Mouse (Mus musculus): Measurements from ENCODE around the gene Csad. TPM values are rescaled to one million over a fixed set of nuclear protein-coding genes. Genes with fewer than 3 reads are reported as not detected.

Csad gene
- total RNA-seq, 1 experiment, result 47.3 TPM

GRCm38 (mm10) chr15:102179924-102180323 is 24.6 kb downstream of the Csad start:
- H3K36me3 ChIP-seq (ENCODE audit: control insufficient read depth, insufficient read depth, low read length, poor library complexity, severe bottlenecking), result peaks cover 16% of the 10 kb centered on the region

GRCm38 (mm10) chr15:102179106-102179505 is 25.4 kb downstream of the Csad start:
- no peak for DNase-seq (ENCODE audit: low read depth, low spot score)
- Histone ChIP-seq H3K9me3 (ENCODE audit: control insufficient read depth, insufficient read depth, low read depth, low read length) (no peaks in the 10 kb centered on the region), H3K4me3 (ENCODE audit: insufficient read depth in 1 of 2, low read depth in 1 of 2, low read length in 2 of 2, poor library complexity in 1 of 2, severe bottlenecking in 1 of 2) (peak overlapping the region; percentile 60 to 62), H3K36me3 (ENCODE audit: control insufficient read depth, insufficient read depth, low read length, poor library complexity, severe bottlenecking) (peaks cover 14% of the 10 kb centered on the region), H3K27ac (ENCODE audit: insufficient read depth, low read depth, low read length, poor library complexity, severe bottlenecking) (peak overlapping the region; percentile 34; the same call in 1 of the 2 replicates), H3K9ac (ENCODE audit: insufficient read depth, low read depth, low read length, poor library complexity, severe bottlenecking) (peak overlapping the region; percentile 71; the same call in 1 of the 2 replicates), H3K4me1 (ENCODE audit: control insufficient read depth in 2 of 2, insufficient read depth in 2 of 2, low read length in 2 of 2, poor library complexity in 1 of 2) (peaks cover 8 to 18% of the 10 kb centered on the region in 2 experiments; a peak in 1 of 4 replicates)
- in situ Hi-C loops (cut with MboI; ENCODE audit: low sequenced_read_pairs in 2 of 2, unreplicated experiment in 2 of 2), result no loop called here
- TF ChIP-seq MAFK (IDR thresholded peaks at IDR 0.05; ENCODE audit: insufficient read depth, low read depth, low read length), result no peak
- no peak for TF ChIP-seq HCFC1 (IDR thresholded peaks at IDR 0.05; ENCODE audit: borderline replicate concordance, insufficient read depth, low read length)
- no peak for TF ChIP-seq ZC3H11A (IDR thresholded peaks at IDR 0.05; ENCODE audit: borderline replicate concordance, low read depth, low read length)
- no peak for TF ChIP-seq ZNF384 (IDR thresholded peaks at IDR 0.05; ENCODE audit: low read depth, low read length)
- no peak for TF ChIP-seq CHD2 (IDR thresholded peaks at IDR 0.05; ENCODE audit: low read depth, low read length)

More at GRCm38 (mm10) chr15:102179924-102180323, 24.6 kb downstream of the Csad start:
- peak; percentile 69 for TF ChIP-seq MAFK (IDR thresholded peaks at IDR 0.05; ENCODE audit: insufficient read depth, low read depth, low read length)
- TF ChIP-seq ZNF384 (IDR thresholded peaks at IDR 0.05; ENCODE audit: low read depth, low read length), result no peak
- H3K4me1 ChIP-seq (ENCODE audit: control insufficient read depth in 2 of 2, insufficient read depth in 2 of 2, low read length in 2 of 2, poor library complexity in 1 of 2), result peaks cover 8 to 18% of the 10 kb centered on the region in 2 experiments; a peak in 1 of 4 replicates
- H3K9ac ChIP-seq (ENCODE audit: insufficient read depth, low read depth, low read length, poor library complexity, severe bottlenecking), result peak overlapping the region; percentile 71; the same call in 1 of the 2 replicates
- in situ Hi-C loops (cut with MboI; ENCODE audit: low sequenced_read_pairs in 2 of 2, unreplicated experiment in 2 of 2), result no loop called here
- H3K4me3 ChIP-seq (ENCODE audit: insufficient read depth in 1 of 2, low read depth in 1 of 2, low read length in 2 of 2, poor library complexity in 1 of 2, severe bottlenecking in 1 of 2), result peak overlapping the region; percentile 60 to 62
- H3K9me3 ChIP-seq (ENCODE audit: control insufficient read depth, insufficient read depth, low read depth, low read length), result no peaks in the 10 kb centered on the region
- H3K27ac ChIP-seq (ENCODE audit: insufficient read depth, low read depth, low read length, poor library complexity, severe bottlenecking), result peak overlapping the region; percentile 34; the same call in 1 of the 2 replicates
- DNase-seq (ENCODE audit: low read depth, low spot score), result no peak

- H3K9ac ChIP-seq (ENCODE audit: insufficient read depth, low read depth, low read length, poor library complexity, severe bottlenecking), result peak overlapping the region; percentile 71; the same call in 1 of the 2 replicates
- H3K9me3 ChIP-seq (ENCODE audit: control insufficient read depth, insufficient read depth, low read depth, low read length), result no peaks in the 10 kb centered on the region
- peak overlapping the region; percentile 60 to 62 for H3K4me3 ChIP-seq (ENCODE audit: insufficient read depth in 1 of 2, low read depth in 1 of 2, low read length in 2 of 2, poor library complexity in 1 of 2, severe bottlenecking in 1 of 2)
- peaks cover 8 to 18% of the 10 kb centered on the region in 2 experiments; a peak in 2 of 4 replicates for H3K4me1 ChIP-seq (ENCODE audit: control insufficient read depth in 2 of 2, insufficient read depth in 2 of 2, low read length in 2 of 2, poor library complexity in 1 of 2)
- TF ChIP-seq ZC3H11A (IDR thresholded peaks at IDR 0.05; ENCODE audit: borderline replicate concordance, low read depth, low read length) (peak; percentile 35; the same call in 1 of the 2 replicates), MAFK (IDR thresholded peaks at IDR 0.05; ENCODE audit: insufficient read depth, low read depth, low read length) (no peak)
- DNase-seq (ENCODE audit: low read depth, low spot score), result peak; percentile 76
- H3K36me3 ChIP-seq (ENCODE audit: control insufficient read depth, insufficient read depth, low read length, poor library complexity, severe bottlenecking), result peaks cover 9% of the 10 kb centered on the region; the same call in 1 of the 2 replicates
- H3K27ac ChIP-seq (ENCODE audit: insufficient read depth, low read depth, low read length, poor library complexity, severe bottlenecking), result peak overlapping the region; percentile 34; the same call in 1 of the 2 replicates
- in situ Hi-C loops (cut with MboI; ENCODE audit: low sequenced_read_pairs in 2 of 2, unreplicated experiment in 2 of 2), result no loop called here
Observed at GRCm38 (mm10) chr15:102178279-102178678, 26.2 kb downstream of the Csad start.

- no peak overlapping the region for H3K27ac ChIP-seq (ENCODE audit: insufficient read depth, low read depth, low read length, poor library complexity, severe bottlenecking)
- peak overlapping the region; percentile 27; the same call in 1 of the 2 replicates for H3K9ac ChIP-seq (ENCODE audit: insufficient read depth, low read depth, low read length, poor library complexity, severe bottlenecking)
- H3K4me1 ChIP-seq (ENCODE audit: control insufficient read depth in 2 of 2, insufficient read depth in 2 of 2, low read length in 2 of 2, poor library complexity in 1 of 2), result peaks cover 8 to 18% of the 10 kb centered on the region in 2 experiments; a peak in 2 of 4 replicates
- no peak for DNase-seq (ENCODE audit: low read depth, low spot score)
- H3K9me3 ChIP-seq (ENCODE audit: control insufficient read depth, insufficient read depth, low read depth, low read length), result no peaks in the 10 kb centered on the region
- no peak for TF ChIP-seq ZNF384 (IDR thresholded peaks at IDR 0.05; ENCODE audit: low read depth, low read length)
- no peak for TF ChIP-seq HCFC1 (IDR thresholded peaks at IDR 0.05; ENCODE audit: borderline replicate concordance, insufficient read depth, low read length)
- TF ChIP-seq MAFK (IDR thresholded peaks at IDR 0.05; ENCODE audit: insufficient read depth, low read depth, low read length), result no peak
- 0 out of 2 replicates have a peak, but pooled peaks cover 4% of the 10 kb centered on the region for H3K36me3 ChIP-seq (ENCODE audit: control insufficient read depth, insufficient read depth, low read length, poor library complexity, severe bottlenecking)
- peak overlapping the region in 1 of 2 experiments; percentile 33; a peak in 2 of 4 replicates for H3K4me3 ChIP-seq (ENCODE audit: insufficient read depth in 1 of 2, low read depth in 1 of 2, low read length in 2 of 2, poor library complexity in 1 of 2, severe bottlenecking in 1 of 2)
- in situ Hi-C loops (cut with MboI; ENCODE audit: low sequenced_read_pairs in 2 of 2, unreplicated experiment in 2 of 2), result no loop called here
Observed at GRCm38 (mm10) chr15:102177417-102177816, 27.1 kb downstream of the Csad start.

Data from ES-E14 (cell line).